Mouse (Mus musculus): ENCODE data around the gene Rexo2.
"Not testable (repeated sequence)": the region's sequence is repeated elsewhere in the genome, so short reads cannot be mapped to it uniquely, and the experiment has no call there.

The Rexo2 gene

GRCm38 (mm10) chr9:48480411-48481213 is at the start of gene Rexo2:
TSS of gene Rexo2 (minus strand) at chr9:48480623.
- DNase-seq (ENCODE audit: low spot score): peak; percentile 94

- DNase-seq (ENCODE audit: low spot score): no peak
Observed at GRCm38 (mm10) chr9:48526520-48526919, 46.1 kb upstream of the Rexo2 start.

GRCm38 (mm10) chr9:48525566-48525965 is 45.1 kb upstream of the Rexo2 start:
- no peak for DNase-seq (ENCODE audit: low spot score)

- not testable (repeated sequence) for DNase-seq (ENCODE audit: low spot score)
Observed at GRCm38 (mm10) chr9:48520405-48520804, 40.0 kb upstream of the Rexo2 start.

GRCm38 (mm10) chr9:48517372-48518130 is 37.1 kb upstream of the Rexo2 start:
- no peak for DNase-seq (ENCODE audit: low spot score)

GRCm38 (mm10) chr9:48516615-48517371 is 36.4 kb upstream of the Rexo2 start:
- peak; percentile 11 for DNase-seq (ENCODE audit: low spot score)

- peak; percentile 76 for DNase-seq (ENCODE audit: low spot score)
Observed at GRCm38 (mm10) chr9:48515332-48515731, 34.9 kb upstream of the Rexo2 start.

GRCm38 (mm10) chr9:48510134-48510533 is 29.7 kb upstream of the Rexo2 start:
- DNase-seq (ENCODE audit: low spot score): no peak

- peak; percentile 19 for DNase-seq (ENCODE audit: low spot score)
Observed at GRCm38 (mm10) chr9:48504741-48505365, 24.4 kb upstream of the Rexo2 start.

GRCm38 (mm10) chr9:48503001-48503400 is 22.6 kb upstream of the Rexo2 start:
- DNase-seq (ENCODE audit: low spot score): no peak

- no peak for DNase-seq (ENCODE audit: low spot score)
Observed at GRCm38 (mm10) chr9:48501192-48501591, 20.8 kb upstream of the Rexo2 start.

- no peak for DNase-seq (ENCODE audit: low spot score)
Observed at GRCm38 (mm10) chr9:48495548-48495932, 15.1 kb upstream of the Rexo2 start.

GRCm38 (mm10) chr9:48494817-48495547 is 14.6 kb upstream of the Rexo2 start, which contains the start of the genes Rbm7 and Gm5617:
TSS of gene Rbm7 (minus strand) at chr9:48495299.
TSS of gene Gm5617 (plus strand) at chr9:48495442.
- no peak for DNase-seq (ENCODE audit: low spot score)

- DNase-seq (ENCODE audit: low spot score): peak; percentile 30
Observed at GRCm38 (mm10) chr9:48481214-48482134, 1.1 kb upstream of the Rexo2 start.

GRCm38 (mm10) chr9:48479838-48480410 is 499 bp downstream of the Rexo2 start:
- DNase-seq (ENCODE audit: low spot score): no peak

- DNase-seq (ENCODE audit: low spot score): no peak
Observed at GRCm38 (mm10) chr9:48478808-48479207, 1.6 kb downstream of the Rexo2 start.

- DNase-seq (ENCODE audit: low spot score): no peak
Observed at GRCm38 (mm10) chr9:48476236-48477165, 3.9 kb downstream of the Rexo2 start.

- no peak for DNase-seq (ENCODE audit: low spot score)
Observed at GRCm38 (mm10) chr9:48474367-48474766, 6.1 kb downstream of the Rexo2 start.

- no peak for DNase-seq (ENCODE audit: low spot score)
Observed at GRCm38 (mm10) chr9:48473131-48473530, 7.3 kb downstream of the Rexo2 start.
